Mouse (Mus musculus) spleen, adult 18-20 months (tissue): ENCODE measurements around the gene Fam196b.

Experiments used
- DNase-seq, 2 experiments: peaks; one replicate each; pipeline ENCODE4 v3.0.0; 2022; ENCODE audit warnings: mixed read lengths in 2 of 2

Fam196b gene

GRCm38 (mm10) chr11:34415884-34416618 lies 101.4 kb downstream of the Fam196b start:
- DNase-seq, result no peak

GRCm38 (mm10) chr11:34416619-34416979 lies 102.0 kb downstream of the Fam196b start:
- DNase-seq, result no peak

DNA sequence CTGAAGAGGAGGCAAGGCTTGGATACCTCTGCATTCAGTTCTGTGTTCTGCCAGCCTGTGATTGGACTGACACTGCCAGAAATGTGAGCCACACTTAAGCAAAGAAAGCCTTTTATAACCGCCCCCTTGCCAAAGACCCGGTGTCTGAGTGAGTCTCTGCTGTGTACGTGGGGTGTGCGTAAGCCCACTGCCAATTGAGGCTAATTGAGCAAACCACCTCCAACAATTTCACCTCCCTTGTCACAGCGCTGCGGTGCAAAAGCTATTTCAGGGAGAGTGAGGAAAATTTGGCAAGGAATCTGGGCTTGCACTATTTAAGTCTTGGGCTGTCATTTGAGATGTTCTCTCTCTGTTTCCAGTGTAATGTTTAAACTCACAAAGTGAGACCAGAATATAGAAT lies 106.4 kb downstream of the Fam196b start:
- no peak for DNase-seq

- DNase-seq, result no peak
These were observed 109.9 kb downstream of the Fam196b start for GRCm38 (mm10) chr11:34424546-34424945.

DNA sequence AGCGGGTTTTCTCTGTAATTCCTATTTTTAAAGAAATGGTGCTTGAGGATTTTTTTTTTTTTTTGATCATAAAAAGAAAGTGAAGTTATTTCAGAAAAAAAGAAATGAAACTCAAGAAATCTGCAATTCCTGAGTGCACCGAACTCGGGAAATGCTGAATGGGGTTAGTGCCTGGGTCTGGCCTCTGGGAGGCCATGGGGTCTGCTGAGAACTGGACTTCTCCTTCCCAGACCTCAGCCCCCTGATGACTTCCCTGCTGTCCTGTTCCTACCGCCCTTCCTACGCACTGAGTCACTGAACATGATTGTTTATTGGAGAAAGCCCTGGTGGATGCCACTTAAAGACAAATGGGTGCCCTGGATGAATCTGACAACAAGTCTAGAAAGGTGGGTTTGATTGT lies 112.6 kb downstream of the Fam196b start:
- DNase-seq, result no peak

DNA sequence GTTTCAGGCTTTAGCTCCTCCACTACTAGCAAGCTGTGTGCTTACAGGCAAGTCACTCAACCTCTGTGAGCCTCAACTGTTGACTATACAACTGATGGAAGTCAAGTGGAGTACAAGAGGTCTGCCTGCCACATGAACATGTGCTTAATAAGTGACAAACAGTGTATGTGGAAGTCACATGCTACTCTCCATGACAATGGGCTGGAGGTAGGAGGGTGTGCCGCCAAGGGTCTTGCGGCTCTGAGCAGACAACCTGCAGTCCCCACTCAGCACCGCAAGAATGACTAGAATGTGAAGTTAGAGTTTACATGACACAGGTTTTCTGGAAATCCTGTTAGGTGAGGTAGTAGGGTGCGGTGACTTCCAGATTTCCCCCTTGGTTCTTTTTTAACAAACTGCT lies 116.3 kb downstream of the Fam196b start:
- DNase-seq, result no peak

GRCm38 (mm10) chr11:34431371-34431770 lies 116.7 kb downstream of the Fam196b start:
- DNase-seq, result no peak

GRCm38 (mm10) chr11:34431978-34432377 lies 117.4 kb downstream of the Fam196b start:
- DNase-seq, result no peak

DNA sequence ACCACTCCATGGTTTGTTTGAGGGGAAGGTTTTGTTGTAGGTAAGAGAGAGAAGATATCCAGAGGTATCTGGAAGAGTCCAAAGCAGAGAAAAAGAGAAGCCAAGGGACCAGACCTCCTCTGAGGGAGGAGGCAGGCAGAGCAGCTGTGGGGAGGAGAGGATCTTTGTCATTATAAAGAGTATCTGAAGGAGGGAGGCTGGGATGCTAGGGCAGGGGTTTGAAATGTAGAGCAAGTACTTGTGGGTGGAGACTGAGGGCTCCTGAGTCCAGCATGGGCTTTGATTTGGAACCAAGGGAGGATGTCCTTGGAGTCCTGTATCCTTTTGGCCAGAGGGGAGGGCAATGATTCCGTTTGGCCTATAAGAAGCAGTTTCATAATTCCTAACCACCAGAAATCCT lies 122.8 kb downstream of the Fam196b start:
- no peak for DNase-seq

DNA sequence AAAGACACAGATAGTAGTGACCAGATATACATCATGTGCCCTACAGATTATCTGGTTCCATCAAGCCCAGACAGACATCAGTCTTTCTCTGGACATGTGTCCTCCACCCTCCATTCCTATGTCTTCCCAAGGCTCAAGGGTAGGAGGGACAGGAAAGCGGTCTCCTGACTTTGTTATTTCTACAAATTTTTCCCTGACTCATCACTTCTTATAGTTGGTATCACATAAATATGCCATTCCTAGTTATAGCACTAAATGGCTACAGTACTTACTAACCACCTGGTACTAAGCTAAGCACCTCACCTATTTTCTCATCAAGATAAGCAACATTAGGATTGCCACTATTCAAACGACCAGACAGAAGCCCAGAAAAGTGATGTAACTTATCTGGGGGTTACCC lies 123.8 kb downstream of the Fam196b start:
- no peak for DNase-seq

GRCm38 (mm10) chr11:34447891-34448290 lies 133.3 kb downstream of the Fam196b start:
- no peak for DNase-seq

- DNase-seq, result no peak
These were observed 135.3 kb downstream of the Fam196b start for GRCm38 (mm10) chr11:34449944-34450343.

DNA sequence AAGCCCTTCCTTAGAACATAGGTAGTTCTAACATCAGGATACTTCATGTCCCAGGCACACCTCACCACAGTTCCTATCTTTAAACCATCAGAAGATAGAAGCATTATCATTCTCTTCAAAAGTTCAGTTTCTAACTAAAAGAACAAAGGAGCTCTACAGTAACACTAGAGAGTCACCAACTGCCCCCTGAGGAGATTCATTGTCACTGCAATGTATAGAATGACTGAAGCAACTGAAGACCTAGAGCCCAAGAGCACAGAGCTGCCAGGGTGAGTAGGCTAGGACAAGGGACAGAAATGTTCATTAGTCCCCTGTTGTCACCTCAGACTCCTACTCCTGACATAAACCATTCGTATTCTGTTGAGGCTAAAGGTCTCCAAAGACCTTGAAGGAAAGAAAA lies 152.4 kb downstream of the Fam196b start:
- DNase-seq, result no peak

DNA sequence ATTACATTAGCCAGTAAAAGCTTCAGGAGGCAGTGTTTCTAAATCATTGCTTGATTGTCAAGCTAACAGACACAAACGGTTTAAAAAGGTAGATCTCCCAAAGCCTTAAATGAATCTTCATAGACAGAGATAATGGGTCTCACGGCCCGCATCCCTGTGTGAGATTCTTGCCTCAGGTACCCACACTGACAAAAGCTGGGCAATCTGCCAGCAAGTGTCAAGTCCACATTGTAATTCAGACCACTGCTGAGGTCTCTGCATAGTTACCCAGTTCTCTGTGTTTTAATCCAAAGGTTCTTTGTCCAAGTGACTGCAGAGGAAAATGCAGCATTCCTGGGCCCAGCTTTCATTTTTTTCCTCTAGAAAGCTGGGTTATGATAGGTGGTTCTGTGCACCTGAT lies 153.9 kb downstream of the Fam196b start:
- no peak for DNase-seq

GRCm38 (mm10) chr11:34469792-34470191 lies 155.2 kb downstream of the Fam196b start:
- DNase-seq, result no peak
